Mouse (Mus musculus): ENCODE measurements around the gene Ubr1. TPM values are rescaled to one million over a fixed set of nuclear protein-coding genes. Genes with fewer than 3 reads are reported as not detected.
"Not testable (repeated sequence)": the region's sequence is repeated elsewhere in the genome, so short reads cannot be mapped to it uniquely, and the experiment has no call there.

Gene Ubr1
- 10 to 100 TPM; 46.3 to 50.1 TPM for total RNA-seq (2021)
- long read RNA-seq, partial matches to known transcripts: 3 of 7 reads
- long read RNA-seq, other reads (novel, unspliced or antisense): 4 of 7 reads

GRCm38 (mm10) chr2:120970559-120971080 lies at the start of gene Ubr1:
Gene Ubr1, minus strand, starts transcription at chr2:120970715.
- DNase-seq (ENCODE audit: low spot score in 2 of 2): peak; percentile 80 to 86

- DNase-seq (ENCODE audit: low spot score in 2 of 2): no peak
These were observed 46.6 kb upstream of the Ubr1 start for GRCm38 (mm10) chr2:121017151-121017550.

DNA sequence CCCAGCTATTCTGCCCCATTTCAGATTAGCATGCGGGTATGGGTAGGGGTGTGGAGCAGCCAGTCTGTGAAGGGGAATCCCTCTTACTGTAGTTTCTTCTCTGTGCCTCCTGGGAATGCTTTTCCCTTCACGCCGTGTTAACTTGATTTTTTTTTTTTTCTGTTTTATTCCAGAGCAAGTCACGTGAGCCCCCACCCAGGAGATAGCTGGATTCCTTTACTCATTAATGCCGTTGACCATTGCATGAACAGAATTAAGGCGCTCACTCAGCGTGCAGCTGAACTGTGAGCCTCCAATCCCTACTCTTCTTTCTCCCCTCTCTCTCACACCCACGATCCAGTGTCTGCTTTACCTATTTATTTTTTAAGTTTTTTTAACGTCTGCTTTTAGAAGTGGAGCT lies 45.7 kb upstream of the Ubr1 start:
- DNase-seq (ENCODE audit: low spot score in 2 of 2): no peak

DNA sequence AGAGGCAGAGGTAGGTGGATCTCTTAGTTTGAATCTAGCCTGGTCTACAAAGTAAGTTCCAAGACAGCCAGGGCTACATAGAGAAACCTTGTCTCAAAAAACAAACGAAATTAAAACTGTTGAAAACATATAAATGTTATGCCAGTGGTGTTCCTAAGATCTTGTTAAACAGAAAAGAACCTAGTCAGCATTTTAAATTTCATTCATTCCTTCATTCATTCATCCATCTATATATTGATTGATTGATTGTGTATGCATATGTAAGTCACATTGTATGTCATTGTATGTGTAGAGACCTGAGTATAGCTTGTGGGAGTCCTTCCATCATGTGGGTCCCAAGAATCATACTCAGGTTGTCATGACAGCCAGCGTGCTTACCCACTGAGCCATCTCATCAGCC lies 45.0 kb upstream of the Ubr1 start:
- DNase-seq (ENCODE audit: low spot score in 2 of 2): no peak

DNA sequence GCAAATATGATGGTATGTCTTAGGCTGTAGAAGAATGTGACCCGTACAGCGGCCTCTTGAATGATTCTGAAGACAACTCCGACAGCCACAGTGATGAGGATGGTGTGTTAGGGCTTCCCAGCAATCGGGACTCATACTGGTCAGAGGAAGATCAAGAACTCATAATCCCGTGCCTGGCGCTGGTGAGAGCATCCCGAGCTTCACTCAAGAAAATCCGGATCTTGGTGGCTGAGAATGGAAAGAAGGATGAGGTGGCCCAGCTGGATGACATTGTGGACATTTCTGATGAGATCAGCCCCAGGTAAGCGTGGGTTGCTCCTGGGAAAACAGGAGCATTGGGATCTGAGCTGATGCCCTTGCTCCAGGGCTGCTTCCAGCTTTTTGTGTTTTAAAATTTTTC lies 42.2 kb upstream of the Ubr1 start:
- DNase-seq (ENCODE audit: low spot score in 2 of 2): no peak

DNA sequence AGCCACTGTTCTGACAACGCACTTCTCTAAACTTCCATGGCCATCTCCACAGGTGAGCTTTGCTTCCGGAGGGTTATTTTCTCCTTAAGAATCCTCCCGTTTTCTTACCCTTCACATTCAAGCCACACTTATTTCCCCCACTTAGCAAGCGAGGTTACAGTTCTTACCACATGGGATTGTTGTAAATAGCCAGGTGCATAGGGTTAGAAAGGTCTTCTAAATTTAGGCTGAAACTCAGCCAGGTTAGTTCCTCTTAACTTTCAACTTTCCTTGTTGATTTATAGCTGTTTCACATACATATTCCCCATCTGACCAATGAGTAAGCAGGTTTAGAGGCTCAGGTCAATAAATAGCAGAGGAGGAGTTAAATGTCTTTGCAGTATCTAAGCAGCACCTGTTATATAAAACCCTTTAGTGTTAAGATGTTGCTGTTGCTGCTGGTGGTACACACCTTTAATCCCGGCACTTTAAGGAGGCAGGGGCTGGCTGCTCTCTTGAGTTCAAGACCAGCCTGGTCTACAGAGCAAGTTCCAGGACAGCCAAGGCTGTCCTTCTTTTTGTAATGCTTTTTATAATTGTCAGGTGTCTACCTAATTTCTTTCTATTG lies 38.7 kb upstream of the Ubr1 start:
- no peak for DNase-seq (ENCODE audit: low spot score in 2 of 2)

GRCm38 (mm10) chr2:121008664-121009007 lies 38.1 kb upstream of the Ubr1 start:
- no peak for DNase-seq (ENCODE audit: low spot score in 2 of 2)

GRCm38 (mm10) chr2:121007925-121008663 lies 37.6 kb upstream of the Ubr1 start, which contains the start of gene Ccndbp1:
Gene Ccndbp1, plus strand, starts transcription at chr2:121008403.
- DNase-seq (ENCODE audit: low spot score in 2 of 2): peak; percentile 77 to 87

DNA sequence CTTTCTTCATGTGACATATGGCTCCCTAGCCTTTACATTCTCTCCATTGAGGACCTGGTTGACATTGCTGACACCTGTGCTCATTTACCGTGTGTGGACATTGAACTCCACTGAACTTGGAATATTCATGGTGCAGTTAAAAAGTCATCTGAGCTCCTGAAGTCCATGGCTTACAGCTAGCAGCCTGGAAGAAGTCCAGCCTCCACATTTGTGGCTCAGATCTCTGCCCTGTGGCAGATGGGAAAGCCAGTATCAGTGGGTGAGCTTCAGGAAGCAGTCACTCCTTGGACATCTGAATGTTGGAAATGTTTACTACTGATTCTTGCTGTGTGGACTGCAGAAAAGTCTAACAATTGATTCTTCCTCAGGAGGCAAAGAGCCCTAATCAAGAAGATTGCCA lies 36.5 kb upstream of the Ubr1 start:
- DNase-seq (ENCODE audit: low spot score in 2 of 2): no peak

- DNase-seq (ENCODE audit: low spot score in 2 of 2): no peak
These were observed 33.7 kb upstream of the Ubr1 start for GRCm38 (mm10) chr2:121004018-121004811.

- no peak for DNase-seq (ENCODE audit: low spot score in 2 of 2)
These were observed 33.1 kb upstream of the Ubr1 start for GRCm38 (mm10) chr2:121003586-121003985.

GRCm38 (mm10) chr2:120998863-120999262 lies 28.3 kb upstream of the Ubr1 start:
- DNase-seq (ENCODE audit: low spot score in 2 of 2): no peak

GRCm38 (mm10) chr2:120996607-120997006 lies 26.1 kb upstream of the Ubr1 start:
- DNase-seq (ENCODE audit: low spot score in 2 of 2): not testable (repeated sequence)

GRCm38 (mm10) chr2:120991196-120991595 lies 20.7 kb upstream of the Ubr1 start:
- no peak for DNase-seq (ENCODE audit: low spot score in 2 of 2)

GRCm38 (mm10) chr2:120985241-120985640 lies 14.7 kb upstream of the Ubr1 start:
- no peak for DNase-seq (ENCODE audit: low spot score in 2 of 2)

- DNase-seq (ENCODE audit: low spot score in 2 of 2): no peak
These were observed 13.1 kb upstream of the Ubr1 start for GRCm38 (mm10) chr2:120983611-120984010.

- no peak for DNase-seq (ENCODE audit: low spot score in 2 of 2)
These were observed 10.3 kb upstream of the Ubr1 start for GRCm38 (mm10) chr2:120980861-120981260.

GRCm38 (mm10) chr2:120979819-120980218 lies 9.3 kb upstream of the Ubr1 start:
- no peak for DNase-seq (ENCODE audit: low spot score in 2 of 2)

- no peak for DNase-seq (ENCODE audit: low spot score in 2 of 2)
These were observed 8.2 kb upstream of the Ubr1 start for GRCm38 (mm10) chr2:120978693-120979037.

GRCm38 (mm10) chr2:120977926-120978692 lies 7.6 kb upstream of the Ubr1 start:
- no peak for DNase-seq (ENCODE audit: low spot score in 2 of 2)

All from layer of hippocampus, postnatal 10 days (tissue).